Mouse (Mus musculus) adrenal gland, adult 18-20 months (tissue): ENCODE measurements at regions not wholly inside any gene's neighbourhood (a gene's known extent, or its start where the extent isn't known, plus 50 kb on each side); places are given as distances from the start of the nearest gene placed in this dataset.

ENCODE experiments used
- DNase-seq, 2 experiments: peaks; one replicate each; pipeline ENCODE4 v3.0.0; 2021 to 2022; ENCODE audit warnings: low spot score in 2 of 2

- no peak for DNase-seq
Observed at GRCm38 (mm10) chr5:101596996-101597395, 67.8 kb downstream of the Nkx6-1 start.

DNA sequence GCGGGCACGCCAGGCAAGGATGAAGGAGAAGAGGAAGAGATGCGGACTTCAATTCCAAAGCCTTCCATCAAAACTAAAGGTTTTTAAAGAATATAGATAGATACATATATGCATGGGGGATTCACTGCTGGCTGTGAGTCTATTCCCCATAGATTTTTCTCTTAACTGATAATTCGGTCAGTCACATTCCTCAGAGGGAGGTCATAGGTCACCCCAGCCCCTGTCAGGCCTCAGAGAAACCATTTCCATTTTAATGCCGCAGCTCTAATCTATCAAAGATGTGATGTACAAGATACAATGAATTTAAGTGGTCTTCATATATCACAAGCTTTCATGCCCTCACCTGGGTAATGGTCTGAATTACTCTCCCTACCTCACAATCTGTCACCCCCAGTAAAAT lies 73.6 kb downstream of the Nkx6-1 start:
- DNase-seq: no peak

DNA sequence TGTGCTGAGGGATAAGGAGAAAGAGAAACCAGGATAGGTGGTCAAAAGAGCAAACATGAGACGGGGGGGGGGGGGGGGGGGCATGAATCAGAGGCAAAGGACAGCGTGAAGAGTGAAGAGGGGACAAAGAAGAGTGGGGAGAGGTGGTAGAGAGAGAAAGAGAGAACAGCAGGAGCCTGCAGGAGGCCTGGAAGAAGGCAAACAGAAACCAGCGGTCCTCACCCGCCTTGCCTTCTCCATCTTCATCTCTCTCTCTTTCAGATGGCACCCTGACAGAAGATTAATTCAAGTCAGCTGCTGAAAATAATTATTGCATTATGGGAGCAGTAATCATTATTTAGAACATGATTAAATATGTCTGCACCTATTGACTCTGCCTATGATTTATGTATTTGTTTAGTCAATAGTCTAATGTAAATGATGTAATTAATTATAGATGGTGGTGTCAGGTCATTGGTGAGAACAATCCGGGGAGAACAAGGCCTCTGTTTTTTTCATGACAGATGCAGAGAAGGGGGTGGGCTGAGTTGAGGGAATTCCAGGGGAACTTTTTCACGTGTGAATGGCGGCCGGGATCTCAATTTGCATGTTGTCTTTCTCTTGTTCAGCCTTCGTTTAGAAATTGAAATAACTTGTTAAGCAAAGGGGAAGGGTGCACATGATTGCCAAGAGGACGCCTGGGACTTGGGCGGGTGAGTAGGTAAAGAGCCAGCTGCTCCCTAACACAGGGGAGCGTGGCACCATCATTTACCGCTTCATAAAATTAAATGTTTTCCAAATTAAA lies 74.3 kb downstream of the Nkx6-1 start:
- DNase-seq: no peak

GRCm38 (mm10) chr5:101572966-101573365 lies 91.8 kb downstream of the Nkx6-1 start:
- no peak for DNase-seq

GRCm38 (mm10) chr5:101565770-101566169 lies 99.0 kb downstream of the Nkx6-1 start:
- no peak for DNase-seq

GRCm38 (mm10) chr5:101560366-101560765 lies 104.4 kb downstream of the Nkx6-1 start:
- no peak for DNase-seq

GRCm38 (mm10) chr5:101558279-101558987 lies 106.4 kb downstream of the Nkx6-1 start:
- no peak for DNase-seq

DNA sequence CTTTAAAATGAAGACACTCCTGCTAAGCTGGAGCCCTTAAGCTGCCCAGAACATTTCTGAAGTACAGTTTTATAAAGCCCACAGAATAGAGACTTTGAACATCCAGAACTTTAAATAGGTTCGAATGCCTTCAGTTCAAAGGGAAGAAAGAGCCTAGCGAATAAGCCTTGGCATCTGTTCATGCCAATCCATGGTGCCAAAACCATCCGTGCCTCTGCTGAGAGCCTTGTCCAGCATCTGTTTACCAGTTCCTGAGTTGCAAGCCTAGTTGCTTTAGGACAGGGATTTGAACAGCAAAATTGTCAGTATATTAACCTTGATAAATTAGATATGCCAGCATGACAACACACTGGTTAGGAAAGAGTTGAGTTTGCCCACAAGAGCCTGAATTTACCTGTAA lies 107.6 kb downstream of the Nkx6-1 start:
- no peak for DNase-seq

- DNase-seq: no peak
Observed at GRCm38 (mm10) chr5:101543326-101543725, 121.5 kb downstream of the Nkx6-1 start.

- no peak for DNase-seq
Observed at GRCm38 (mm10) chr5:101539818-101540217, 125.0 kb downstream of the Nkx6-1 start.

DNA sequence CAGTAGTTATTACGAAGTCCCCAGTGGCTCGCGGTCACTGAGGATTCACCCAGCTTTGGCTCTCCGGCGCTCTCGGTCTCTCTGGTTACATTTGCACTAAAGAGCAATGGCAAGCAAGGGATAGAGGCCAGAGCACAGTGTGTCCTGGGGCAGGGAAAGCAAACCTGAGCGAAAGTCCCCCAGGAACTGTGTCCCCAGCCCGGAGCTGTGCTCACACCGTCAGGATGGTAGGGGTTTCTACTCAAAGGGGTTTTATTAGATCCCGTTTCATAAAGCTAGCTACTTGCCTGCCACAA lies 125.6 kb downstream of the Nkx6-1 start:
- DNase-seq: no peak

GRCm38 (mm10) chr5:101538410-101539253 lies 126.2 kb downstream of the Nkx6-1 start:
- DNase-seq: no peak

DNA sequence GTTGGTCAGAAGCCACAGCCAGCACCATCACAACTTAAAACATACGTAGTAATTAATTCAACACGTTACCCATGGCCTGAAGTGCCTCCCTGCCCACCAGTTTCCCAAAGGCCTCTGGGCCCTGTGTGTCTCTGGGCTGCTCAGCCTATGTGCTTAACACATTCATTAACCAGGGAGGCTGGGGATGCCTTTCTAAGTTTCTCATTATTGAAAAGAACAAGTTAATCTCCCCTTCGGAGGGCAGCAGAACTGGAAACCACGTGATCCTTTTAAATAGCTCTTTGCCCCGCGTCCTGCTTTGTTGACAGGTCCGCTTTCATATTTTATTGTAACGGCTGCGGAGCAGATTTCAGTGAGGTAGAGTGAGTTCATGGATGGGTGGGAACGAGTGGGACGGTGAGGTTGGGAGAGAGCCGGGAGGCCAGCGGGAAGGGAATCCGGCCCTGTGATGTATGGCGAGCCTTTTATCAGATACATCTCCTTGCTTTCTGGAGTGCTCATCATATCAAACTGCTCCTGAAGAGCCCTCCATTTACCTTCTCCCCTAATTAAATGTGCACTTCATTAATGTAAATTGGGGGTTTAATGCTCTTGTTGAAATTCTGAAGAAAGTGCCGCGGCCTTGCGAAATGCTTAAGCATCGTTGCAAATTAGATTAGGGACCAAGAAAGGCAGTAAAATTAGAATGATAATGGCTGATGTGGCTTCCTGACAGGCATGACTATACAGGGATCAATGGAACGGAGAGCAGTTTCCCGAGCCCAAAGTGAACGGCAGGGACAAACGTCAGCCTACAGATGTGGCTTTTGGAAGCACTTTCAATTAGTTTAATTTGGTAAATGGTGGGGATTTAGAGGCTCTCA lies 127.0 kb downstream of the Nkx6-1 start:
- DNase-seq: no peak

GRCm38 (mm10) chr5:101535451-101535850 lies 129.3 kb downstream of the Nkx6-1 start:
- DNase-seq: no peak

- no peak for DNase-seq
Observed at GRCm38 (mm10) chr5:101525346-101525745, 139.4 kb downstream of the Nkx6-1 start.

DNA sequence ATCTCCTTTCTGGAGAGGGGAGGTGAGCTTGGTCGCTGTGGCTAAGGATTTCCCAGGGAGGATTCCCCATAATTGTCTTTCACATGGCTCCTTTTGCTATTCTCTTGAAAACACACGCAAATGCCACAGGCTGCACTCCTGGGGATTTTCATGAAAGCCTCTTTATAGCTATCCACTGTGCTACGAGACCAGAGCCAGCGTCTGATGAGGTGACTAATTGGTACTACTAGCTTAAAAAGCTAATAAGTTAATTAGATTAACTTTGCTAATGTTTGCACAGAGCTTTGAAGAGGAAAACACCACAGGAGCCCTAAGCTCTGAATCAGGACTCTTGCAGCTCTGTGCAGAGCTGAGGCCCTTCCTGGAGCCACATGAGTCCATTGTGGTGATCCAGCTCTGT lies 140.1 kb downstream of the Nkx6-1 start:
- no peak for DNase-seq

- no peak for DNase-seq
Observed at GRCm38 (mm10) chr5:101523902-101524301, 140.9 kb downstream of the Nkx6-1 start.

DNA sequence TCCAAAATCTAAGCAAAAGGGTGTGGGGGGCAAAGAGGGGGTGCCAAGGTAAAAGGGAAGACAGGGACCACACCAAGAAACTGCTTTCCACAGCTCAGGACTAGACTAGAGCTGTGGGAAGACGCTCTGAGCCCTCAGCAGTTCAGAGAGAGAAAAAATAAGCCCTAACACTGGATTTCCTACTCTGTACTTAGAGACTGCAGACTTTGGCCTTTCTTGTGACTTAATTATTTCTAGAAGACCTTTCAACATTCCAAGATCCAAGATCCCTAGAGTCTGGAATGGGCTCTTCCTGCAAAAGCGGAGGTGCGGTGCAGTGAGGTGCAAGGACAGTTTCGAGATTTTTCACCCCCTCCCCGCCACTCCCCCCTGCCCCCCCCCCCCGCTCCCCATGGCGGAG lies 141.3 kb downstream of the Nkx6-1 start:
- no peak for DNase-seq

DNA sequence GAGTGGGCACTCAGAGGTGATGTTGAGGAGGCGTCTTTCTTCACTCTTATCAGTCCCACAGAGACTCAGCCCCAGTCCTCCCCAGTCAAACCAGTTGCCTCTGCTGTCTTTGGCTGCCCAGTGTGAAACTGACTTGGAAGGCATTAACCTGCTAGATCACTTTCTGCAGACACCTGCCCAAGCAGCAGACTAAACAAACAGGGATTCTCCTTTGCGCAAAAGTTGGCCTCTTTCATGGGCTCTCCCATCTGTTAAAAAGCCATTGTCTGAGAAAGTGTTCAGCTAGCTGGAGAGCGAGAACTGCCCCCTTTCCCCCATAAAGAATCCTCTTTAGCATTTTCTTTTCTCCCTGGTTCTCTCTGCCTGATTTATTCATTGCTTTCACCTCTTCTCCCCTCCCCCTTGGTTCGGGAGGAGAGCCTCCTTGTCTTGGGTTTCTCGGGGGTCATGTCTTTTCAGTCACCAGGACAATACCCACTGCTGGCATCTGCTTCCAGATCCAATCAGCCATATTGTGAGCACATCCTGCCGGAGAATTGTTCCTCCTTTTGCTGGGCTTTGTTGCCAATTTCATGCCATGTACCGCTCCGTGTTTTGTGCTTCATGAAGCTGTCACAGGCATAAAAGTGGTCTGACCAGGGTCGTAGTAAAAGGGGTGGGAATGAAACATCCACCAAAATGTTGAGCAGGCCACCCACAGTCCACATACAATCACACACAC lies 143.7 kb downstream of the Nkx6-1 start:
- DNase-seq: no peak

DNA sequence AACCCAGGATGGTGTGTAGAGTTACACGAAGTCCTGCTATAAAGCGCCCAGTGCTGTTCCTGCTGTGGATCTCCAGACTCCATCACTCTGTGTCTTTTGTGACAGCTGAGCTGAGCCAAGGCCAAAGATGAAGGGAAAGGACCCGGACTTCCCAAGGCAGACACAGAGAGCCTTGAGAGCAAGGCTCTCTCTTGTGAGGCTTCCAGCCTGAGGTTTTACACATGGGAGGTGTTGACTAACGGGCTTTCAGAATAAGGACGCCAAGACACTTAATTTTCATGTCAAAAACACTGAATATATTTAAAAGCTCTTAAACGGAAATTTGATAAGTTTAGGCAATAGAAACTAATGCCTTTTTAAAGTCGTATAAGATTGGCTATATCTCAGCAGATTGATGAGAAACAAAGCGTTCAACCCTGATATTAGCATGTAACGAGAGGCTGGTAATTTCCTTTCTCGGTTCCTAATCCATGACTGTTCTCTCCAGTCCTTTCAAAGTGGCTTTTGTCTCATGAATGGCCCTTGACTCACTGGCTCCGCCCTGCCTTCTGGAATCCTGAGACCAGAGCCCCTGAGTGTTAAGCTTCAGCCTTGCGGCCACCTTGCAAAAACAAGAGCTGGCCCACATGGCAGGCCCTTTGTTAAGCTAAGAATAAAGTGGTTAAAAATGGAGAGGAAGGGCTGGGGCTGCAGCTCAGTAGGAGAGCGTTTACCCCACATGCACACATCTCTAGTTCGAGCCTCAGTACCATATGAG lies 145.8 kb downstream of the Nkx6-1 start:
- no peak for DNase-seq
